Mouse (Mus musculus) megakaryocyte, embryonic 14.5 days (primary cell): ENCODE data around the gene Prss58. TPM values are rescaled to one million over a fixed set of nuclear protein-coding genes. Genes with fewer than 3 reads are reported as not detected.

ENCODE experiments used
- H3K27me3 ChIP-seq: replicated peaks from 2 replicates; pipeline ENCODE3; 2012; ENCODE audit warnings: inconsistent platforms
- H3K36me3 ChIP-seq: replicated peaks from 2 replicates; pipeline ENCODE3; 2012; ENCODE audit warnings: low read length, inconsistent platforms, mixed read lengths
- H3K4me1 ChIP-seq: 2 replicates; pipeline ENCODE4 v1.6.1; 2012; ENCODE audit warnings: inconsistent platforms
- H3K4me3 ChIP-seq: replicated peaks from 2 replicates; pipeline ENCODE3; 2012; ENCODE audit warnings: moderate library complexity, mild to moderate bottlenecking, inconsistent platforms
- H3K9me3 ChIP-seq: 2 replicates; pipeline ENCODE4 v1.6.1; 2012; ENCODE audit warnings: inconsistent platforms
- FLI1 ChIP-seq: IDR thresholded peaks from 2 replicates; pipeline ENCODE4 v1.6.1; 2012; ENCODE audit warnings: low read length, inconsistent platforms, mixed read lengths
- GATA1 ChIP-seq: IDR thresholded peaks from 3 replicates; pipeline ENCODE4 v1.6.1; 2012; ENCODE audit warnings: mixed read lengths, low read length, inconsistent platforms, borderline replicate concordance
- polyA plus RNA-seq: library from polyadenylated mRNA; stranded (reverse); fragments of >175 nt; gene quantifications from 2 replicates; pipeline ENCODE4 v1.2.3, GENCODE M21; 2012; ENCODE audit warnings: low replicate concordance; ENCODE audit not compliant: insufficient read depth

The Prss58 gene
- polyA plus RNA-seq, result not detected in 2 replicates

GRCm38 (mm10) chr6:40900287-40900686 is at the start of gene Prss58:
Prss58 (minus strand) TSS chr6:40900387.
- Histone ChIP-seq H3K4me3 (no peak within 1 kb of the TSS), H3K36me3 (no peaks in the 10 kb centered on the region), H3K9me3 (no peaks in the 10 kb centered on the region), H3K27me3 (no peaks in the 10 kb centered on the region), H3K4me1 (peaks cover 5% of the 10 kb centered on the region; the same call in 1 of the 2 replicates)
- TF ChIP-seq GATA1 (no peak), FLI1 (no peak)

- no peak for TF ChIP-seq FLI1
- TF ChIP-seq GATA1, result no peak
- H3K9me3 ChIP-seq, result no peaks in the 10 kb centered on the region
- no peaks in the 10 kb centered on the region for H3K4me1 ChIP-seq
Measured at GRCm38 (mm10) chr6:40940457-40940856, 40.3 kb upstream of the Prss58 start, which contains the start of gene 1700074P13Rik. 1700074P13Rik (minus strand) TSS chr6:40940557.

GRCm38 (mm10) chr6:40919954-40920353 is 19.8 kb upstream of the Prss58 start:
- no peak overlapping the region for H3K4me3 ChIP-seq
- H3K4me1 ChIP-seq, result no peaks in the 10 kb centered on the region
- H3K27me3 ChIP-seq, result no peaks in the 10 kb centered on the region
- H3K36me3 ChIP-seq, result no peaks in the 10 kb centered on the region
- TF ChIP-seq FLI1 (no peak), GATA1 (no peak)
- no peaks in the 10 kb centered on the region for H3K9me3 ChIP-seq

More at GRCm38 (mm10) chr6:40940457-40940856, 40.3 kb upstream of the Prss58 start, which contains the start of gene 1700074P13Rik:
- Histone ChIP-seq H3K4me3 (no peak within 1 kb of the TSS), H3K36me3 (no peaks in the 10 kb centered on the region), H3K27me3 (no peaks in the 10 kb centered on the region)

- peaks cover 41% of the 10 kb centered on the region for H3K4me1 ChIP-seq
- peaks cover 6% of the 10 kb centered on the region for H3K27me3 ChIP-seq
- no peaks in the 10 kb centered on the region for H3K36me3 ChIP-seq
- TF ChIP-seq FLI1 (no peak), GATA1 (no peak)
- no peak overlapping the region for H3K4me3 ChIP-seq
- H3K9me3 ChIP-seq, result no peaks in the 10 kb centered on the region
Measured at GRCm38 (mm10) chr6:40894716-40895115, 5.5 kb downstream of the Prss58 start.

GRCm38 (mm10) chr6:40893577-40893976 is 6.6 kb downstream of the Prss58 start:
- no peak for TF ChIP-seq GATA1
- TF ChIP-seq FLI1, result no peak
- Histone ChIP-seq H3K36me3 (no peaks in the 10 kb centered on the region), H3K9me3 (no peaks in the 10 kb centered on the region), H3K27me3 (peaks cover 9% of the 10 kb centered on the region), H3K4me1 (peaks cover 50% of the 10 kb centered on the region), H3K4me3 (peak overlapping the region; percentile 81)

GRCm38 (mm10) chr6:40891754-40892153 is 8.4 kb downstream of the Prss58 start:
- Histone ChIP-seq H3K27me3 (peaks cover 15% of the 10 kb centered on the region), H3K9me3 (no peaks in the 10 kb centered on the region), H3K36me3 (no peaks in the 10 kb centered on the region), H3K4me1 (peaks cover 64% of the 10 kb centered on the region), H3K4me3 (peak overlapping the region; percentile 85)
- TF ChIP-seq FLI1 (no peak), GATA1 (no peak)

GRCm38 (mm10) chr6:40890973-40891372 is 9.2 kb downstream of the Prss58 start:
- peaks cover 64% of the 10 kb centered on the region for H3K4me1 ChIP-seq
- H3K9me3 ChIP-seq, result no peaks in the 10 kb centered on the region
- H3K36me3 ChIP-seq, result no peaks in the 10 kb centered on the region
- peaks cover 15% of the 10 kb centered on the region for H3K27me3 ChIP-seq
- no peak for TF ChIP-seq GATA1
- peak; percentile 52; the same call in 1 of the 2 replicates for TF ChIP-seq FLI1
- H3K4me3 ChIP-seq, result peak overlapping the region; percentile 85

GRCm38 (mm10) chr6:40887394-40887793 is 12.8 kb downstream of the Prss58 start, which contains the start of gene Moxd2:
Moxd2 (minus strand) TSS chr6:40887494.
- Histone ChIP-seq H3K4me3 (no peak within 1 kb of the TSS), H3K36me3 (no peaks in the 10 kb centered on the region), H3K4me1 (peaks cover 51% of the 10 kb centered on the region), H3K9me3 (no peaks in the 10 kb centered on the region), H3K27me3 (peaks cover 20% of the 10 kb centered on the region)
- TF ChIP-seq FLI1 (no peak), GATA1 (no peak)

- no peaks in the 10 kb centered on the region for H3K27me3 ChIP-seq
- TF ChIP-seq FLI1 (no peak), GATA1 (no peak)
- H3K36me3 ChIP-seq, result no peaks in the 10 kb centered on the region
- no peak overlapping the region for H3K4me3 ChIP-seq
- no peaks in the 10 kb centered on the region for H3K4me1 ChIP-seq
- no peaks in the 10 kb centered on the region for H3K9me3 ChIP-seq
Measured at GRCm38 (mm10) chr6:40845283-40845682, 54.9 kb downstream of the Prss58 start.

Other genes with a start within 250 kb of the Prss58 start
- not detected in 2 replicates for gene Moxd2, start 12.9 kb downstream of the Prss58 start, polyA plus RNA-seq
- not detected in 2 replicates for gene 1700074P13Rik, start 40.2 kb upstream of the Prss58 start, polyA plus RNA-seq
- not detected in 2 replicates for gene Gm4744, start 51.5 kb upstream of the Prss58 start, polyA plus RNA-seq
- gene 1810009J06Rik, start 64.4 kb upstream of the Prss58 start, polyA plus RNA-seq, result not detected in 2 replicates
- gene Gm2663, start 99.1 kb upstream of the Prss58 start, polyA plus RNA-seq, result not detected in 2 replicates
- gene 2210010C04Rik, start 135.1 kb upstream of the Prss58 start, polyA plus RNA-seq, result not detected in 2 replicates